Mouse (Mus musculus) heart, adult 9 months (tissue): ENCODE results near the gene Epb41l4b.

Source experiments
- DNase-seq, 2 experiments: peaks; one replicate each; pipeline ENCODE4 v3.0.0; 2022; ENCODE audit warnings: low spot score in 2 of 2

Epb41l4b gene

DNA sequence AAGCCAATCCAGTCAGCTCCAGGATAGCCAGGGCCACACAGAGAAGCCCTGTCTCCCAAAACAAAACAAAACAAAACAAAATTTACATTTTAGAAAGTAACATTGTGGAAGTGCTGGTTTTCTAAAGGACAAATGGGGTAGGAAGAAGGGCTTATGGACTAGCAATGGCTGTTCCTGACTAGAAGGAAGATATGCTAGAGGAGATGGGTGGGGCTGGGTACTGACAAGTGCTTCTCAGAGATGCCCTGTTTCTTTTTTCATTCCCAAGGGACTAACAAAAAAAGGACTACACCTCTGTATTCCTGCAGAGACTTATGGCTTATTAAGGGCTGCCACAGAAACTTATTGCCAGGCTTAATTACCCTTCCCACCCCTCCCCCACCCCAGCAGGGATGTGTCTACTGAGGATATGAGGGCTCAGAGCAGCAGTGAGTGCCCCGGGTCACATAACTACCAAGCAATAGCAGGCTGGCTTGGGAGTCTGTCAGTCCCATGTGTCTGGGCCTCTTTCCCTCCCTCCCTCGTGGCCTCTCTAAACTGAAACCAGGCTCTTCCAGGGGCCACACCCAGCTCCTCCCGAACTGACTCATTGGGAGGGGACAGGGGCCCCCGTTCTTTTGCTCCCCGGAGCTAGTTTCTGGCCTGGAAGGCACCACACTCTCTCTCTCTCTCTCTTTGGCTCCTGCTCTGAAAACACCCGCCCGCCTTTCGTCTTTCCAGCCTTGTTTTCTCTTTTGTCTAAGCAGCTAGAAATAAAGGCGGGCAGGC lies 10.0 kb upstream of the Epb41l4b start:
- DNase-seq, result peak; percentile 49 to 70

DNA sequence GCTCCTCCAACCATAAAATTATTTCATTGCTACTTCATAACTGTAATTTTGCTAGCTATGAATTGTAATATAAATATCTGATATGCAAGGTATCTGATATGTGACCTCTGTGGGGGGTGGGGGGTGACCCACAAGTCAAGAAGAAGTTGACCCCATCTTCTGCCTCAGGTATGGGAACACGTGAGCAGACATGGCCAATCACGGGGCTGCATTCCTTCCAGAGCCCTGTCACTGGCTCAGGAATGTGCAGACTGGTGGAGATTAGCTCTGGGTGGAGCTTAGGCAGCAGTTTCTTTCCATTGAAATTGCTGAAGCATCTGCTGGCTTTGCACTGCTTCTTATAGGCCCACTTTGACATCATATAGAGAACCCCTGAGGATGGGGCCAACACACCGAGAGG lies 4.9 kb upstream of the Epb41l4b start:
- DNase-seq, result no peak

DNA sequence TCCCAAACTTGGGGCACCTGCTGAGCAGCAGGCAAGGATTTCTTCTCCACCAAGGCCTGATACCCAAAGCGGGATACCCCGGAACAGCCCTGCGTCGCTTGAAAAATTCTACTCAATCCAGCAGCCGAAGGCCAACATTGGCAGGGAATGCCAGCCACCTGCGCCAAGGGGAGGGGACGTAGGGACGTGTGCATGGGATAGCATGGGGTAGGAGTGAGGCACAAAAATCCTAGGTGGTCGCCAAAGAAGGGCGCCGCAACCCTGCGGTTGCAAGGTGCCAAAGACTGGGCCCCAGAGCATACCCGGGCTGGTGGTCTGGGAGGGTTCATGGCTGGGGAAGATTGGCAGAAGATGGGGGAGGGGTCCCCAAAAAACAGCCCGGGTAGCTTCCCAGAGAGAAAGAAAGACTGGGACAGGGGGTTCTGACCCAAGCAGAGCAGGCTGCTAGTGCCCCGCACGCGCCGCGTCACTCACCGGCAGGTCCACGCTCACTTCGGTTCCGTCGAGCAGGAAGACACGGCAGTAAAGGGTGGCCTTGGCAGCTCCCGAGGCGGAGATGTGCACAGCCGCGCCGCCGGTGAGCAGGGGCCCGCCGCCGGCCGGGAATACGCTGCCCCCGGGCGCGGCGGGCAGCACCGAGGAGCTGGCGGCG lies 737 bp downstream of the Epb41l4b start:
- peak in 1 of 2 experiments; percentile 7 for DNase-seq

DNA sequence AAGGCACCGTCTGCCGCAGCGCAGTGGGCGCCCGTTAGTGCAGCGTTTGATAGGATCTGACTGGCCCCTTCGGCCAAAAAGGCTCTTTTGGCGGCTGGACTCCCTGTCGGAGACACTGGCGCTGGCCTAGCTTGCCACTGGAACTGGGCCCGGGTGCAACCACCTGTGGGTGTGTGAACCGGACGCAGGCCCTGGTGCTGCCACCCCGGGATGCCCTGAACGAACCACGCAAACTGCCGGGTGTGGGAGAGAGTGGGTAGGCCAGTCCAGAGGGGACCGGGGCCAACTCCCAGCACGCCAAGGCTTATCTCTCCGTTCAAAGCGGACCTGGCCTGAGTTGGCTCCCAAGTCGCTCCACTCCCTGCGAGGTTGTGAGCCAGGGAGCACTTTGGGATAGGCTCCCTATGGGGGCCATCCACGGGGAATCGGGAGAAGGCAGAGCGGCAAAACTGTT lies 1.3 kb downstream of the Epb41l4b start:
- DNase-seq, result peak in 1 of 2 experiments; percentile 26

DNA sequence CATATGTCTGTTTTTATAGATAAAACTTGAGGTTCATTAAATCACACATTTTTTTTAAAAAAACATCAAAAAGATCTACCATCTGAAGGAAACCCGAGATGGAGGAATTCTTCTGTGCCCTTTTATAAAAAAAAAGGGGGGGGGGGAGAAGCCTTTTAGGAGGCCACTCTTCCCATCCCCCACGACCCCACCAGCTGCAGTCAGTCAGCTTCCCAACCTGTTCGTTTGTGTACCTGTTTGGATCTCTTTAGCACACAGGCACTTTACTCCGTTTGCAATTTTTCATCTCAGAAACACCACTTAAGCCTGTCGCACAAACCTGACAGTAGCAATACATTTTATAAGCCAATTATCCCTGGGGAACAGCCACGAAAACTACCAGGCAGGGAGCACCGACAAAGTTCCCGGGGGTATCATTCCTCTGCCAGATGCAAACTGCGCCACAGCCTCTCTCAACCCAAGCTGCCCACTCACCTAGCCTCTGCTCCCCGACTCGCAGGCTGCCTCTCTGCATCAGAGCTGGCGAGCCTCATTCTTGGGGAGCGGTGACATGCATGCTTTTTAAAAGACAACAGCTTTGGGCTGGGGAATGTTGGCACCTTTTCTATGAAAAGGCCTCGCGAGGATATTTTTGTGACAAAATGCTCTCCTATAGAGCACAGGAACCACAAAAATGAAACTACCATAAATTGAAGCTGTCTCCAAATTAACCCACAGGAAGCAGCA lies 2.1 kb downstream of the Epb41l4b start:
- DNase-seq, result no peak

DNA sequence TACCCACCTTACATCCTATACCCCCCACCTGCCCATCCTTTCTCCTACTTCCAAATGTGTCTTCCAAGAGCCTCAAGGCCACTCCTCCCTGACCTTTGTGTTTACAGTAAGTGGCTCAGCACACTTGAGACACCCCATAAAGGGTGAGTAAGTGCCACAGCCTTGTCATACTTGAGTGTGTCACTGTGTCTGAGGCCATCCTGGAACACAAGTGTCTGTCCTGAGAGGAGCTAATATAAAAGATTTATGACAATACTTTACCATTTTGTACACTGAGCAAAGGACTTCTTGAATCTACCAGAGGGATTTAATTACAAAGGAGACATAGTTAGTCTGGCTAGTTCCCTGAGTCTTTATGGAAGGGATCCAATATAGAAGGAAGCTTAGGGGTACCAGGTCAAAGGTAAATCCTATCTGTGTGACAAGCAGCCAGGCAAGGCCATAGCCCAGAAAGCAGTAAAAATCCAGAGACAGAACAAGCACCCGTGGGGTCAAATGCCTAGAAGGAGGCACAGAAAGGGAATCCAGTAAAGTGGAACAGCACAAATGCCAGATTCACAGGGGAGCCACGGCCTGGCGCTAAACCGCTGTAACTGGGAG lies 2.9 kb downstream of the Epb41l4b start:
- no peak for DNase-seq

DNA sequence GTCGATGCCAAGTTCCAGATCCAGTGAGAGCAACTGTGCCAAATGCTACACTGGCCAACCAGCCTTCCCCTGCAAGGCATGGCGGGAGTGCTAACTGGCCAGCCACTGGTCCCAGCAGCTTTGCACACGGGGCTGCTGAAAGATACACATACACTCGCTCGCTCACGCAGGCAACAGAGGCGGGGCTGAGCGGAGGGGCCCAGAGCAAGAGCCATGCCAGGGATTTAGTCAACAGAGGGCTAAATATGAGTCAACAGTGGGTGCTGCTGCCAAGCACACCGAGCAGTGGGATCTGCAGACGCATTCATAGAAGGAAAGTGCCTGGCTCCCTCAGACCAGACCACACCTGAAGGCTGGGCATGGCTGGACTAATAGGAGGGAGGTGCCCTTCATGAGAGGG lies 3.8 kb downstream of the Epb41l4b start:
- peak; percentile 54 to 62 for DNase-seq

DNA sequence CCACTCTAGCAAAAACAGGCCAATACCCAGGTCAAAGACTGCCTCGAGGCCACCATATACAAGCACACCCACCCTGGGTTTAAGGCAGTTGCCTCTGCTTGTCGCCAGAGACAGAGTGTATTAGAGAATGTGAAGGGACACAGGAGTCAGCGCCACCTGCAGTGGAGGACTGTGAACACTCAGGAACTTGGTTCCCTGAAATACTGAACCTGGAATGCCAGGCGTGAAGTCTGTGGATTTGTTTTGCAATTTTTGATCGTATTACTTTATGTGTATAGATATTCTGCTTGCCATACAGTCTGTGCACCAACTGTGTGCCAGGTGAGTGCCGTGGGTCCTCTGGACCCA lies 5.2 kb downstream of the Epb41l4b start:
- DNase-seq, result no peak

DNA sequence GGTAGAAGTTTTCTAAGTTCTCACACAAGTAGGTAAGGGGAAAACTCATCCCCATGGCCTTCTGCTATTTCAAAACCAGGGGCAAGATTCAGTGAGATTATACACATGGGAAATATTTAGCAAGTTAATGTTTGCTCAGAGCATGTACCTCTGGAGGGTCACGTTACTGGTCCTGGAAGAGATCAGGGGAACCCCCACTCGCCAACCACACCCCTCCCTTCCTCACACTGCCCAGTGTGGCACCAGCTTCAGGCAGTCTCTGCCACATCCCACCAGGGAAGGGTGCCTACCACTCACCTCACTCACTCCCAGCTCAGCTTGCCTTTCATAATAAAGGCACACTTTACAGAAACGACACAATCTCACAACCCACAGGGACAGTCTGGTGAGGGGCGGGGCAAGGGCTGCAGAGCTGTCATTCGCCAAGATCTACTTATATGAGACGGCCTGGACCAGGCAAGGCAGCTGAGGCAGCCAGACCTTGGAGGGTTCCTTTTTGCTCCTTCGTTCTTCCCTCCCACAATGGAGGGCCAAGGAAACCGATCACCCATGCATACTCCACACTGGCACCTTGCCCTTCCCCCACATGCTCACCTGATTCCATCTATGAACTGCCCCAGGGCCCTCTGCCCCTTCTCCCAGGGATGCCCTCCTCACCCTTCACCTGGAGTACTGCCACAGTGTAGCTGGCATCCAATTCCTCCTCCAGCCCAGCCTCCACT lies 5.7 kb downstream of the Epb41l4b start:
- DNase-seq, result no peak

DNA sequence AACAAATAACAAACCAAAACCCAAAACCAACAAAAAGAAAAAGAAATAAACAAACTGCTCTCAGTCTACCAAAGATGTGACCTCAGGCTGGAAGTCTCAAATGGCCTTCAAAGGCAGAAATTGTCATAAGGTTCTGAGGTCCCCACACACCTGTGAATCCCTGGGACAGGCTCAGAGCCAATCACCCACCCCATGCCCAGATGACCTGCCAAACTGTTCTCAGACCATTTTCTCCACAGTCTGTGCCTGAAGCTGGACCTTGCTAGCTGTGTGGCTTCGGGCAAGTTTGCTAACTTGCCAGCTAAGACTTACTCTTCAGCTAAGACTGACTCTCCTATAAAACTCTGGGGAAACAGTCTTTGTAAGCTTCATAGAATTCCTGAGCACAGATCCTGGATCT lies 7.8 kb downstream of the Epb41l4b start:
- no peak for DNase-seq

DNA sequence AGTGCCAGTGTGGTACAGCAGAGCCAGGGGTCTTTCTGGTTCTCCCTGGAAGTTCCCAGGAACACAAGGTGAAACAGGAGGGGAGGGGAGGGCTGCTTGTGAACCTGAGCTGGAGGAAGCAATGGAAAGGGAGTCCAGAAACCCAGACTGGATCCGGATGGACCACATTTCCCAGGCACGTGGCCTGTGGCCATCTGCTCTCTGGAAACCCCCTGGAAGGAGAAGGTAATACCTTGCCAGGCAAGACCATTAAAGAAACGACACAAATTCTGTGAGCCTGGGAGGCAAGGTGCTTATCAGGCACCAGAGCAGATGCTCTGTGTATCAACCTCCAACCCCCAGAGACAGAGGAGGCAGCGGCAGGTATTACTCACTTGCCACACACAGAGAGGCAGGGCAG lies 8.7 kb downstream of the Epb41l4b start:
- no peak for DNase-seq

DNA sequence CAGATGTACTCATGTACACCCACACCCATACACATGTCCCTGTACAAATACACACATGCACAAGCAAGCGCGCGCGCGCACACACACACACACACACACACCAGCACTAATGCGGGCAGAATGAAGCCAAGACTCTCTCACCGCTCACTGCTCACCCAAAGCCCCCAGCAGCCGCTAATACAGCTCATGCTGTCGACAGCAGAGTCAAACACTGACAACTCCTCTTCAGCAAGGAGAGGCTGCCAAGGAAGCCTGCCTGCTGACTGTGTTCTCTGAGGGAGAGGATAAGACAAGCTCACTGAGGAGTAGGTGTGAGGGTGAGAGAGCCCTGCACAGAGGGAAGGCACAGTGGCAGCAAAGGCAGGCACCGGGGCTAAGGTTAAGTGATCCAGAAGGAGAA lies 11.4 kb downstream of the Epb41l4b start:
- DNase-seq, result peak; percentile 26 to 28

DNA sequence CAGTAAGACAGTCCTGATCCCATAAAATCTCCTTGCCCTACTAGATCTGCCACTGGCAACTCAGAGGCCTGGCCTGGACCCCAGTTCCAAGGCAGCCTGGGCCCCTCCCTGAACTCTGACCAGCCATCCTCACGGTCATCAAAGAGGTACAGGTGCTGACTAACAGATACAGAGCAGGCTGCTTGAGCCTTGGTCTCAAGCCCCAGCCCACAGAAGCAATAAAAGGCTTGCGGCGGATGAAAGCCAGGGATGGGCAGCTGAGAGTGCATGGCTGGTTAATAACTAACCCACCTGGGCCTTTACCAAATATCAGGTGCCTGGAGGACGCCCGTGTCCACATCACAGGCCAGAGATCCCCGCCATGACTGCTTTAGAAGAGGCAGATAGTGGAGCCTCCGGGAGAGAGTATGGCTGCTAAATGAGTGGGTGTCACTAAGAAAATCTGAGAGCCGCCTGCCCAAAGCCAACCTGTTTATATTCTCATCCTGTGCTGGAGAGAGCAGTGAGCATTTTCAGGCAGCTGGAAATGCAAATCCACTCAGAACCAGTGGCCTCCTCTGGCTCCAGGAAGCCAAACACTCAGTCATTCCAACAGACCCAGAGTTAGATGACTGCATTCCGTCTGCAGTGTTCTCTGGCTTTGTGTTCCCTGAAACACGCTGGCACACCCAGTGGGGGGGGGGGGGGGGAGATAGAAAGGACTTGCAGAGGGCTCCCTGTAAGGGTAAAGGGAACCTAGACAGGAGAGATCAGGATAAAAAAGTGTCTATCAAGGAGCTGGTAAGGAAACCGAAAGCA lies 13.3 kb downstream of the Epb41l4b start:
- DNase-seq, result no peak

DNA sequence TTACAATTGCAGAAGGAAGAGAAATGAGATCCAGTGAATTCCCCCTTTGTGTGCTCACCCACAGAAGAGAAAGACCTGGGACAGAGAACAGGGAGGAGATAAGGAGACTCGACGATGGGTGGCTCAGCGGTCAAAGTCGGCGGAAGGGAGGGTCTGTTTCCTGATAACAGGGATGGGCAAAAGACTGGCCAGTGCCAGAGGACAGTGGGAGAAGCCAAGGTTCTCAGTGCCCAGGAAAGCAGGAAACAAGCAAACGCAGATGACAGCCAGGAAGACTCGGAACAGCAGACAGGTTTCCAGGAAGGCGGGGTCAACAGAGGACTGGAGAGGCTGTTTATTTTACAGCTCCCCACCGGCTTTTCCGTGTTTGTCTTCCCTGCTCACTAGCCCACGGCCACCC lies 20.2 kb downstream of the Epb41l4b start:
- no peak for DNase-seq

DNA sequence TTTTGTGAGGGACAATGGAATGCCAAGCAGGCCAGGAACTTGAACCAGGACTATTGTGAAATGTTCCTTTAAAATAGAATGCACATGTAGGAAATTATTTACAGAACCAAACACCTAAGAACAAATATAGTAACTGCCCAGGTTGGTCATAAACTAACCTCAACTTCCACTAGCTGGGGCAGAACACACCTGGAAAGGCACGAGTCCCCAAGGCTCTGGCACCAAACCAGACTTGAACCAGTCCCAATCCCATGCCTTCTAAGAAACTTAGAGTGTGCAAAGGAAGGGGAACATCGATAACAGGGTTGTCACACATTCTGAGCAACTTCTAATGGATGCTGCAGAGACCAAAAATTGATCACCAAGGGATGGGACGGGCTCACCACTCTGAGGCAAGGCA lies 21.1 kb downstream of the Epb41l4b start:
- no peak for DNase-seq

DNA sequence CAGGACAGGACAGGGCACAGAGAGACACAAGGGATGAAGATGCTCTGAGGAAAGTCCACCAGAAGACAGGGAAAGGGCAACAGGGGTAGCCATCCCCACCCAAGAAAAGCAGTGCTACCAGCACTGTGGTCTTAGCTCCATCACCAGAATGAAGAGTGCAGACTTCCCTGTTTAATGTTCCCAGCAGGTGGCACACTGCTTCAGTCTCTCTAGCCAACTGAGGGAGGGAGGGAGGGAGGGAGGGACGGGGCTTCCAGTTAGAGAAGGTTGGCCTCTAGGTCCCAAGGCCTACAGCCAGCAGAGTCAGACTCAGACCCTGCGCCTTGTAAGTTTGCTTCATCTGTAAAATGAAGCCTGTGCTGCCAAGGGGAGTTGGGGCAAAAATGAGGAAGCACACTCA lies 22.7 kb downstream of the Epb41l4b start:
- DNase-seq, result no peak

DNA sequence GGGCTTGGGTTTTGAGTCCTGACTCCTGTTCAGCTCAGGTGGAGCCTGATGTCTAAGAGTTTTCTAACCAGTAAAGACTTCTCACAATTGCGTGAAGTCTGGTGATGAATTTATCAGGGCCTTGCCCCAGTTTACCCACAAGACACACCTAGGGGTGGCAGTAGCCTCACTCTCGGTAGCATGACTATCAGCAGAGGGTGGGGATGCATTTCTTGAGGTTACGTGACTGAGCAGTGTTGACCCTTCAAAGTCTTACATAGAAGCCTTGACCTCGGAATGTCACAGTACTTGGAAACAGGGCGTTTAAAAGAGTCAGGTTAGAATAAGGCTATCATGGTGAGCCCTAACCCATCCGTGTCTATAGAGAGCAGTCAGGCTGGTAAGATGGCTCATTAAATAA lies 23.3 kb downstream of the Epb41l4b start:
- DNase-seq, result no peak

DNA sequence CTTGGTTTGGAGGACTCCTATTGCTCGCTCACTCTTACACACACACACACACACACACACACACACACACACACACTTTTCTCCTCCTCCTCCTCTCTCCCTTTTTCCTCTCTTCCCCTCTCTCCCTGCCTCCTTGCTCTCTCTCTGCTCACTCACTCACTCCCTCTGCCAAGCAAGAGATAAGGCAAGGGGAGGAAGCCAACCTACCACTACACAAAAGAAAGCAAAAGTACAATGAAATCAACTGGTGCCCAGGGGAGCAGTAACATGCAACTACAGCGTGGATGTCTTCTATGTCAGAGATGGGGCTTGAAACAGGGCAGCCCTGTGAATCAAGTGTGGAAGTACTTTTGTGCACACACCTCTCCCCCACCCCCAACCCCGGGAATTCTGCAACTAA lies 24.4 kb downstream of the Epb41l4b start:
- DNase-seq, result no peak

DNA sequence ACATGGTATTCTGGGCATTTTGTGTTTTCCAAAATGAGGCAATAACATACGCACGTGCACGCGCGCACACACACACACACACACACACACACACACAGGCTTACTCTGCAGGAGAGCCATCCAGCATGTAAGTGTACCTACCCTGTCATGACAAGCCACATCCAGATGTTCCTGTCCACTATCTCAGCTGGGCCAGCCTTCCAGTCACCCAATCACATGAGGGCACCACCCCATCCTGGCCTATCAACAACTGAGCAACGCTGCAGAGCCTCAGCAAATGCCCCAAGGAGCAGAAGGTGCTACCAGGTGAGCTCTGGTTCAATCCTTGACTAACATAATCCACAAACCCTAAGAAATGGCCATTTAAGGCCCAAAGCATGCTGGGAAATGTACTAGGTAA lies 27.0 kb downstream of the Epb41l4b start:
- no peak for DNase-seq

DNA sequence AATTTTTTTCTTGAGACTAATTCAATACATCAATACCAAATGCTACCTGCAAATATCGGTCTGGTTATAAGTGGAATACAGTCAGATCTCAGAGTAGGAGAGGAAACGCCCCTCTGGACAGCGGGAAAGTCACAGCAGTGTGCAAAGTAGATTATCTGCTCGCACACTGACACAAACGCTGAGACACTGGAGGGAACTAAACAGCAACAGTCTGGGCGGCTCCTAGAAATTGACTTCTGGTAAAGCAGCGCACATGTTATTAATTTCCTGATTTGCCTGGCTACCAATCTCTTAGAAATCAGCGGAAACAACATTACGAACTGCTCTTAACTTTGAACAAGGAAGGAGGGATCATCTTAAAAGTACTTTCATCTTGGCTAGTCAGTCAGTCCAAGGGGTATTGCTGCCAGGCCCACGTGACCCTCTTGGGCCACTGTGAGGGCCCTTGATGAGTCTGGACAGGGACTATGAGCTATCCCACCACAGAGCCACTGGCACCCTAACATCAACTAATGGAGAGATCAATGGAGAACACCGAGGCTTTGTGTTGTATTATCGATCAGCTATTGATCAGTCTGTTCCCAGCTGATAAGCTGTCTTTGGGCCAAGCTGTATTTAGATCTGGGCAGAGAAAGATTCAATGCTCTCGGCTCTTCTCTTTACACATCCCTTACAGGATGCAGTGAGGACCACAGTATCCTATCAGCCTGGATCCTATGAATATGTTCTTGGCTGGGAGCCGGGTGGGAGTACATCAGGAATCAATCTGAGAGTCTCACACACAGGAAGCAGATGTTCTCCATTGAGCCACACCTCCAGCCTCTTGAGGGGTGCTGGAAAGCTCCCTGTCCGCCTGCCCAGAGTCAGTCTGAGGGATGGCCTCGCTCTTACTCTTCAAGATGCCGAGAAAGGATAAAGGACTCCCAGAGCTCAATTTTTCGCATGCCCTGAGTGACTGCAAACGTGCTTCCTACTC lies 28.3 kb downstream of the Epb41l4b start:
- no peak for DNase-seq
